Mouse (Mus musculus): ENCODE measurements around the gene Mcrs1. TPM values are rescaled to one million over a fixed set of nuclear protein-coding genes. Genes with fewer than 3 reads are reported as not detected.

Mcrs1 gene
- polyA plus RNA-seq, 1 experiment from 2014 or later, result 131 TPM

- H3K4me3 ChIP-seq (ENCODE audit: low read length), result peak overlapping the region; percentile 54
- H3K36me3 ChIP-seq (ENCODE audit: control insufficient read depth, insufficient read depth, low read length), result no peaks in the 10 kb centered on the region
- no peaks in the 10 kb centered on the region for H3K9me3 ChIP-seq (ENCODE audit: control insufficient read depth, low read length)
- H3K27me3 ChIP-seq (ENCODE audit: control insufficient read depth, insufficient read depth, low read depth, low read length), result peaks cover 82% of the 10 kb centered on the region
- no peak for ATAC-seq (ENCODE audit: low read depth)
- peak overlapping the region; percentile 88 for H3K4me2 ChIP-seq (ENCODE audit: low read depth, low read length)
- 6% methylated on average over 18 of the region's 18 CpGs for WGBS
- peaks cover 24% of the 10 kb centered on the region for H3K4me1 ChIP-seq (replicated peaks; ENCODE audit: control insufficient read depth, insufficient read depth, low read length)
- no peak overlapping the region for H3K9ac ChIP-seq (ENCODE audit: low read length)
- no peak overlapping the region for H3K27ac ChIP-seq (ENCODE audit: low read length)
Measured at GRCm38 (mm10) chr15:99222794-99223584, 28.8 kb downstream of the Mcrs1 start.

GRCm38 (mm10) chr15:99221315-99221952 lies 30.3 kb downstream of the Mcrs1 start:
- H3K9me3 ChIP-seq (ENCODE audit: control insufficient read depth, low read length), result no peaks in the 10 kb centered on the region
- H3K4me3 ChIP-seq (ENCODE audit: low read length), result no peak overlapping the region
- H3K4me1 ChIP-seq (replicated peaks; ENCODE audit: control insufficient read depth, insufficient read depth, low read length), result peaks cover 24% of the 10 kb centered on the region
- H3K27ac ChIP-seq (ENCODE audit: low read length), result no peak overlapping the region
- ATAC-seq (ENCODE audit: low read depth), result no peak
- WGBS, result 6% methylated on average over 8 of the region's 8 CpGs
- H3K36me3 ChIP-seq (ENCODE audit: control insufficient read depth, insufficient read depth, low read length), result no peaks in the 10 kb centered on the region
- H3K27me3 ChIP-seq (ENCODE audit: control insufficient read depth, insufficient read depth, low read depth, low read length), result peaks cover 66% of the 10 kb centered on the region
- no peak overlapping the region for H3K4me2 ChIP-seq (ENCODE audit: low read depth, low read length)
- no peak overlapping the region for H3K9ac ChIP-seq (ENCODE audit: low read length)

- Histone ChIP-seq H3K27me3 (ENCODE audit: control insufficient read depth, insufficient read depth, low read depth, low read length) (peaks cover 28% of the 10 kb centered on the region), H3K4me2 (ENCODE audit: low read depth, low read length) (no peak overlapping the region), H3K9me3 (ENCODE audit: control insufficient read depth, low read length) (no peaks in the 10 kb centered on the region), H3K27ac (ENCODE audit: low read length) (no peak overlapping the region), H3K4me1 (replicated peaks; ENCODE audit: control insufficient read depth, insufficient read depth, low read length) (no peaks in the 10 kb centered on the region; the same call in 1 of the 2 replicates), H3K36me3 (ENCODE audit: control insufficient read depth, insufficient read depth, low read length) (no peaks in the 10 kb centered on the region; the same call in 1 of the 2 replicates), H3K9ac (ENCODE audit: low read length) (no peak overlapping the region), H3K4me3 (ENCODE audit: low read length) (no peak overlapping the region)
- ATAC-seq (ENCODE audit: low read depth), result no peak
- 77% methylated on average over 4 of the region's 4 CpGs for WGBS
Measured at GRCm38 (mm10) chr15:99217630-99218029, 34.1 kb downstream of the Mcrs1 start.

GRCm38 (mm10) chr15:99215741-99216463 lies 35.9 kb downstream of the Mcrs1 start:
- no peaks in the 10 kb centered on the region for H3K4me1 ChIP-seq (replicated peaks; ENCODE audit: control insufficient read depth, insufficient read depth, low read length)
- no peak overlapping the region for H3K4me2 ChIP-seq (ENCODE audit: low read depth, low read length)
- no peak overlapping the region for H3K4me3 ChIP-seq (ENCODE audit: low read length)
- no peak overlapping the region for H3K9ac ChIP-seq (ENCODE audit: low read length)
- H3K36me3 ChIP-seq (ENCODE audit: control insufficient read depth, insufficient read depth, low read length), result peaks cover 10% of the 10 kb centered on the region
- no peak overlapping the region for H3K27ac ChIP-seq (ENCODE audit: low read length)
- WGBS, result 87% methylated on average over 11 of the region's 11 CpGs
- H3K9me3 ChIP-seq (ENCODE audit: control insufficient read depth, low read length), result no peaks in the 10 kb centered on the region
- H3K27me3 ChIP-seq (ENCODE audit: control insufficient read depth, insufficient read depth, low read depth, low read length), result peaks cover 12% of the 10 kb centered on the region; the same call in 1 of the 2 replicates
- ATAC-seq (ENCODE audit: low read depth), result no peak

- peaks cover 10% of the 10 kb centered on the region for H3K36me3 ChIP-seq (ENCODE audit: control insufficient read depth, insufficient read depth, low read length)
- ATAC-seq (ENCODE audit: low read depth), result no peak
- H3K4me1 ChIP-seq (replicated peaks; ENCODE audit: control insufficient read depth, insufficient read depth, low read length), result no peaks in the 10 kb centered on the region
- no peak overlapping the region for H3K9ac ChIP-seq (ENCODE audit: low read length)
- no peaks in the 10 kb centered on the region for H3K9me3 ChIP-seq (ENCODE audit: control insufficient read depth, low read length)
- H3K27ac ChIP-seq (ENCODE audit: low read length), result no peak overlapping the region
- H3K4me2 ChIP-seq (ENCODE audit: low read depth, low read length), result no peak overlapping the region
- peaks cover 5% of the 10 kb centered on the region; the same call in 1 of the 2 replicates for H3K27me3 ChIP-seq (ENCODE audit: control insufficient read depth, insufficient read depth, low read depth, low read length)
- no peak overlapping the region for H3K4me3 ChIP-seq (ENCODE audit: low read length)
- WGBS, result 76% methylated on average over 2 of the region's 2 CpGs
Measured at GRCm38 (mm10) chr15:99214941-99215340, 36.8 kb downstream of the Mcrs1 start.

GRCm38 (mm10) chr15:99213183-99213582 lies 38.6 kb downstream of the Mcrs1 start:
- Histone ChIP-seq H3K9ac (ENCODE audit: low read length) (no peak overlapping the region), H3K4me2 (ENCODE audit: low read depth, low read length) (no peak overlapping the region), H3K4me3 (ENCODE audit: low read length) (no peak overlapping the region), H3K27me3 (ENCODE audit: control insufficient read depth, insufficient read depth, low read depth, low read length) (no peaks in the 10 kb centered on the region), H3K9me3 (ENCODE audit: control insufficient read depth, low read length) (no peaks in the 10 kb centered on the region), H3K36me3 (ENCODE audit: control insufficient read depth, insufficient read depth, low read length) (peaks cover 21% of the 10 kb centered on the region), H3K27ac (ENCODE audit: low read length) (no peak overlapping the region), H3K4me1 (replicated peaks; ENCODE audit: control insufficient read depth, insufficient read depth, low read length) (no peaks in the 10 kb centered on the region)
- no peak for ATAC-seq (ENCODE audit: low read depth)
- WGBS, result 85% methylated on average over 10 of the region's 10 CpGs

GRCm38 (mm10) chr15:99205959-99206358 lies 45.8 kb downstream of the Mcrs1 start:
- Histone ChIP-seq H3K4me1 (replicated peaks; ENCODE audit: control insufficient read depth, insufficient read depth, low read length) (peaks cover 3% of the 10 kb centered on the region; the same call in 1 of the 2 replicates), H3K36me3 (ENCODE audit: control insufficient read depth, insufficient read depth, low read length) (peaks cover 12% of the 10 kb centered on the region), H3K27me3 (ENCODE audit: control insufficient read depth, insufficient read depth, low read depth, low read length) (no peaks in the 10 kb centered on the region), H3K4me2 (ENCODE audit: low read depth, low read length) (no peak overlapping the region), H3K9ac (ENCODE audit: low read length) (no peak overlapping the region), H3K27ac (ENCODE audit: low read length) (no peak overlapping the region), H3K4me3 (ENCODE audit: low read length) (no peak overlapping the region), H3K9me3 (ENCODE audit: control insufficient read depth, low read length) (no peaks in the 10 kb centered on the region)
- ATAC-seq (ENCODE audit: low read depth), result no peak
- 79% methylated on average over 8 of the region's 8 CpGs for WGBS

- Histone ChIP-seq H3K9me3 (ENCODE audit: control insufficient read depth, low read length) (no peaks in the 10 kb centered on the region), H3K27ac (ENCODE audit: low read length) (no peak overlapping the region), H3K4me2 (ENCODE audit: low read depth, low read length) (no peak overlapping the region), H3K4me1 (replicated peaks; ENCODE audit: control insufficient read depth, insufficient read depth, low read length) (no peaks in the 10 kb centered on the region), H3K9ac (ENCODE audit: low read length) (no peak overlapping the region), H3K4me3 (ENCODE audit: low read length) (no peak overlapping the region), H3K36me3 (ENCODE audit: control insufficient read depth, insufficient read depth, low read length) (0 out of 2 replicates have a peak, but pooled peaks cover 4% of the 10 kb centered on the region), H3K27me3 (ENCODE audit: control insufficient read depth, insufficient read depth, low read depth, low read length) (no peaks in the 10 kb centered on the region)
- ATAC-seq (ENCODE audit: low read depth), result no peak
Measured at GRCm38 (mm10) chr15:99198761-99199160, 53.0 kb downstream of the Mcrs1 start.

- Histone ChIP-seq H3K27ac (ENCODE audit: low read length) (no peak overlapping the region), H3K4me2 (ENCODE audit: low read depth, low read length) (no peak overlapping the region), H3K4me1 (replicated peaks; ENCODE audit: control insufficient read depth, insufficient read depth, low read length) (no peaks in the 10 kb centered on the region), H3K9ac (ENCODE audit: low read length) (no peak overlapping the region), H3K36me3 (ENCODE audit: control insufficient read depth, insufficient read depth, low read length) (peaks cover 13% of the 10 kb centered on the region; the same call in 1 of the 2 replicates), H3K27me3 (ENCODE audit: control insufficient read depth, insufficient read depth, low read depth, low read length) (no peaks in the 10 kb centered on the region), H3K4me3 (ENCODE audit: low read length) (no peak overlapping the region), H3K9me3 (ENCODE audit: control insufficient read depth, low read length) (no peaks in the 10 kb centered on the region)
- WGBS, result 45% methylated on average over 6 of the region's 6 CpGs
- no peak for ATAC-seq (ENCODE audit: low read depth)
Measured at GRCm38 (mm10) chr15:99195043-99195442, 56.7 kb downstream of the Mcrs1 start.

Measured in lung, embryonic 16.5 days (tissue).